Mouse (Mus musculus) embryonic facial prominence, embryonic 13.5 days (tissue): ENCODE results near the gene AI854703. TPM values are rescaled to one million over a fixed set of nuclear protein-coding genes. Genes with fewer than 3 reads are reported as not detected.

Experiments used
- ATAC-seq: fragments of 200-750 bp; cut with Nextera tagmentation; 2 replicates; pipeline ENCODE4 v1.8.0; 2017; ENCODE audit warnings: low read depth; ENCODE audit not compliant: insufficient number of reproducible peaks, insufficient read depth, low FRiP score, low TSS enrichment
- H3K27ac ChIP-seq: fragments of 300-500 bp; sonication (generic); 2 replicates; pipeline ENCODE4 v1.5.1; 2015; ENCODE audit warnings: moderate library complexity, mild to moderate bottlenecking, inconsistent platforms
- H3K27me3 ChIP-seq: fragments of 300-500 bp; sonication (generic); 2 replicates; pipeline ENCODE4 v1.6.1; 2015; ENCODE audit warnings: mild to moderate bottlenecking, inconsistent platforms
- H3K36me3 ChIP-seq: fragments of 300-500 bp; sonication (generic); 2 replicates; pipeline ENCODE4 v1.6.1; 2015; ENCODE audit warnings: mild to moderate bottlenecking, inconsistent platforms
- H3K4me1 ChIP-seq: fragments of 300-500 bp; sonication (generic); 2 replicates; pipeline ENCODE4 v1.6.1; 2015; ENCODE audit warnings: inconsistent platforms
- H3K4me2 ChIP-seq: fragments of 300-500 bp; sonication (generic); 2 replicates; pipeline ENCODE4 v1.6.1; 2015; ENCODE audit warnings: moderate library complexity, mild to moderate bottlenecking, inconsistent platforms
- H3K4me3 ChIP-seq: fragments of 300-500 bp; sonication (generic); 2 replicates; pipeline ENCODE4 v1.5.1; 2015; ENCODE audit warnings: mild to moderate bottlenecking, inconsistent platforms
- H3K9ac ChIP-seq: fragments of 300-500 bp; sonication (generic); 2 replicates; pipeline ENCODE4 v1.6.1; 2015; ENCODE audit warnings: mild to moderate bottlenecking, inconsistent platforms
- H3K9me3 ChIP-seq: fragments of 300-500 bp; sonication (generic); 2 replicates; pipeline ENCODE4 v1.6.1; 2016; ENCODE audit warnings: inconsistent platforms
- WGBS: fragments of 180-500 bp; shearing (Covaris S2); methylation state at CpG from one replicate; pipeline ENCODE4 v1.1.7; 2015; ENCODE audit warnings: mixed read lengths; 5-methylcytosine and 5-hydroxymethylcytosine counted together
- polyA plus RNA-seq: library from polyadenylated mRNA; unstranded; fragments of >200 nt; fragmentation: Nextera tagmentation; extraction: Ambion mirVana; gene quantifications from 2 replicates; pipeline ENCODE4 v1.2.1, GENCODE M21; 2015

Gene AI854703
- polyA plus RNA-seq, 1 experiment from 2014 or later = 1.3 TPM

GRCm38 (mm10) chr6:48679701-48680100, 53.1 kb downstream of the AI854703 start:
- no peak for ATAC-seq
- Histone ChIP-seq H3K36me3 (no peaks in the 10 kb centered on the region), H3K4me3 (no peak overlapping the region), H3K9me3 (no peaks in the 10 kb centered on the region), H3K27ac (no peak overlapping the region), H3K4me2 (no peak overlapping the region), H3K27me3 (no peaks in the 10 kb centered on the region), H3K4me1 (no peaks in the 10 kb centered on the region), H3K9ac (no peak overlapping the region)
- 80% methylated on average over 6 of the region's 6 CpGs for WGBS

- Histone ChIP-seq H3K4me2 (no peak overlapping the region), H3K9ac (no peak overlapping the region), H3K36me3 (no peaks in the 10 kb centered on the region), H3K27me3 (no peaks in the 10 kb centered on the region), H3K27ac (no peak overlapping the region), H3K4me1 (no peaks in the 10 kb centered on the region), H3K9me3 (no peaks in the 10 kb centered on the region), H3K4me3 (no peak overlapping the region)
- 84% methylated on average over 5 of the region's 5 CpGs for WGBS
- ATAC-seq = no peak
Observed at GRCm38 (mm10) chr6:48680421-48680820, 53.9 kb downstream of the AI854703 start.

- no peak overlapping the region for H3K4me3 ChIP-seq
- no peak overlapping the region for H3K9ac ChIP-seq
- WGBS = 78% methylated on average over 3 of the region's 3 CpGs
Observed at GRCm38 (mm10) chr6:48681472-48682090, 55.0 kb downstream of the AI854703 start.

GRCm38 (mm10) chr6:48682271-48682670, 55.7 kb downstream of the AI854703 start:
- no peak overlapping the region for H3K9ac ChIP-seq
- no peaks in the 10 kb centered on the region for H3K4me1 ChIP-seq
- ATAC-seq = no peak
- no peaks in the 10 kb centered on the region for H3K9me3 ChIP-seq
- no peak overlapping the region for H3K27ac ChIP-seq
- no peak overlapping the region for H3K4me3 ChIP-seq
- no peak overlapping the region for H3K4me2 ChIP-seq
- WGBS = 75% methylated on average over 4 of the region's 4 CpGs
- H3K36me3 ChIP-seq = no peaks in the 10 kb centered on the region
- no peaks in the 10 kb centered on the region for H3K27me3 ChIP-seq

More at GRCm38 (mm10) chr6:48681472-48682090, 55.0 kb downstream of the AI854703 start:
- H3K36me3 ChIP-seq = no peaks in the 10 kb centered on the region
- no peaks in the 10 kb centered on the region for H3K27me3 ChIP-seq
- no peak overlapping the region for H3K4me2 ChIP-seq
- no peaks in the 10 kb centered on the region for H3K9me3 ChIP-seq
- H3K27ac ChIP-seq = no peak overlapping the region
- no peak for ATAC-seq
- H3K4me1 ChIP-seq = no peaks in the 10 kb centered on the region

Other genes with a start within 250 kb of the AI854703 start
- gene Krba1, start 231.2 kb upstream of the AI854703 start, polyA plus RNA-seq = 25.8 and 28.0 TPM in 2 replicates
- 30.2 and 31.6 TPM in 2 replicates for gene Zfp467, start 180.9 kb upstream of the AI854703 start, polyA plus RNA-seq
- 0.25 and 0.46 TPM in 2 replicates for gene Sspo, start 178.5 kb upstream of the AI854703 start, polyA plus RNA-seq
- gene Atp6v0e2, start 89.1 kb upstream of the AI854703 start, polyA plus RNA-seq = 13.4 and 13.9 TPM in 2 replicates
- gene Lrrc61, start 72.0 kb upstream of the AI854703 start, polyA plus RNA-seq = 10.5 and 10.8 TPM in 2 replicates
- gene Rarres2, start 54.0 kb upstream of the AI854703 start, polyA plus RNA-seq = 4.5 and 5.5 TPM in 2 replicates
- gene Gm45021, start 37.2 kb upstream of the AI854703 start, polyA plus RNA-seq = not detected in 2 replicates
- gene Repin1, start 32.9 kb upstream of the AI854703 start, polyA plus RNA-seq = 23.0 and 24.2 TPM in 2 replicates
- 1.2 TPM in 1 of 2 replicates, not detected in the other for gene Gm44965, start 32.8 kb upstream of the AI854703 start, polyA plus RNA-seq
- gene Zfp775, start 24.7 kb upstream of the AI854703 start, polyA plus RNA-seq = 5.4 and 9.8 TPM in 2 replicates
- 0.46 and 0.98 TPM in 2 replicates for gene Gimap8, start 20.5 kb downstream of the AI854703 start, polyA plus RNA-seq
- gene Gimap9, start 49.4 kb downstream of the AI854703 start, polyA plus RNA-seq = 13.6 and 17.1 TPM in 2 replicates
- gene Gimap4, start 57.8 kb downstream of the AI854703 start, polyA plus RNA-seq = 10.9 and 11.4 TPM in 2 replicates
- gene Gimap6, start 81.5 kb downstream of the AI854703 start, polyA plus RNA-seq = 15.5 and 20.3 TPM in 2 replicates
- gene Gm28053, start 91.8 kb downstream of the AI854703 start, polyA plus RNA-seq = 1.4 and 1.6 TPM in 2 replicates
- gene Gimap7, start 91.9 kb downstream of the AI854703 start, polyA plus RNA-seq = not detected in 2 replicates
- gene Gimap1, start 112.3 kb downstream of the AI854703 start, polyA plus RNA-seq = 8.0 and 9.0 TPM in 2 replicates
- 2.3 and 3.8 TPM in 2 replicates for gene Gimap5, start 119.4 kb downstream of the AI854703 start, polyA plus RNA-seq
- not detected in 2 replicates for gene Gimap3, start 144.1 kb downstream of the AI854703 start, polyA plus RNA-seq
- gene Tmem176a, start 214.2 kb downstream of the AI854703 start, polyA plus RNA-seq = 49.3 and 51.9 TPM in 2 replicates
- 171 and 177 TPM in 2 replicates for gene Tmem176b, start 214.7 kb downstream of the AI854703 start, polyA plus RNA-seq
- 1.2 TPM in 1 of 2 replicates, not detected in the other for gene Aoc1, start 246.1 kb downstream of the AI854703 start, polyA plus RNA-seq